Mouse (Mus musculus) left cerebral cortex, adult 2 months (tissue): ENCODE data around the gene Sema3b. TPM values are rescaled to one million over a fixed set of nuclear protein-coding genes. Genes with fewer than 3 reads are reported as not detected.

Experiments
- DNase-seq, 2 experiments: peaks; one replicate each; pipeline ENCODE4 v3.0.0; 2021 to 2022; ENCODE audit warnings: low spot score in 2 of 2, mixed read lengths in 1 of 2; ENCODE audit errors: extremely low spot score in 1 of 2
- H3K27ac ChIP-seq: fragments of 200-600 bp; 2 replicates; pipeline ENCODE4 v1.8.1; 2022
- H3K4me3 ChIP-seq: fragments of 200-600 bp; 2 replicates; pipeline ENCODE4 v1.8.1; 2022
- CTCF ChIP-seq: fragments of 200-600 bp; IDR thresholded peaks from 2 replicates; pipeline ENCODE4 v1.8.1; 2022; ENCODE audit warnings: antibody characterized with exemption, mild to moderate bottlenecking, moderate library complexity
- intact Hi-C: fragments of 180-260 bp; cut with DNase I; formaldehyde crosslinking; loops from one replicate; pipeline ENCODE4 v1.15.1; 2025
- total RNA-seq, 2 experiments: library from RNA; stranded (reverse); gene quantifications; 2 replicates each; pipeline ENCODE4 v1.2.3; 2021

The Sema3b gene
- total RNA-seq, 2 experiments from 2014 or later: 3.3 to 4.1 TPM

DNA sequence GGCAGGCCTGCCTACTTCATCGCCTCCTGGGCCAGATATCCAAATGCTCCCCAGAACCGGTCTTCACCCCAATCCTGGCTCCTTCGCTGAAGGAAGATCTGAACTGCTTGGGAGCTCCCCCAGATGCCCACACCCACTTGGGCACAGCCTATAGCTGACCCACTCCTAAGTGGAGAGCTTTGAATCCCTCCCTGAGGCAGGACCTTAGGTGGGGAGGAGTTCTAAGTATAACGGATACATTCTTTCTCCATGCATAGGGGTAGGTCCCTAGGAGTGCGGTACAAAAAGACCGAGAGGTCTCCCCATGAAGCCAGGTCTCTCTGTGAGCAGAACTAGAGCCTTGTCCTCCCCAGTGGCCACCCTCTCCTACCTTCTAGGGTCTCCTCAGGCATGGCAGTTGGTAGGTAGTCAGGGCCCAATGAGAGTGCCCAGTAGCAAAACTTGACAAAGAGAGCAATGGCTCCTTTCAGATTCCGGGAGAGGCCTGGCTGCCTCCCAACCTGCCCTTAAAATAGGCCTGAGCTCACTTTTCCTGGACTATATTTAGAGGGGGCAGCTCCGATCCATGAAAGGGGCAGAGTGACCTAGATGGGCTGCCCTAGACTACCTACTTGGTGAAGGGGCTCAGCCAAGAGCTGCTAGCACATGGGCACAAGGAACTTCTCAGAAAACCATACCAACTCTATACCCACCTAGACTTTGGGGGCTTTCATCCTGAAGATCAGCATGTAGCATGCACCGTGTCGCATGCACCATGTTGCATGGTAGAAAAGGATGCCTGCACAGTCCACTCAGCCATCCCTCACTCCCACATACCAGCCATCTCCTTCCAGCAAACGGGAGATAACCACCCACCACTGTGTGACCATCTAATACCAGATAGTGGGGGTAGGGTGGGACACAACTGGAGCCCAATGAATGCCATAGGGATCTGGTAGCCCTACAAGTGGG lies 12.1 kb downstream of the Sema3b start:
- TF ChIP-seq CTCF: no peak
- no peak overlapping the region for H3K4me3 ChIP-seq
- no peak for DNase-seq
- intact Hi-C loops: no loop called here
- H3K27ac ChIP-seq: no peak overlapping the region

DNA sequence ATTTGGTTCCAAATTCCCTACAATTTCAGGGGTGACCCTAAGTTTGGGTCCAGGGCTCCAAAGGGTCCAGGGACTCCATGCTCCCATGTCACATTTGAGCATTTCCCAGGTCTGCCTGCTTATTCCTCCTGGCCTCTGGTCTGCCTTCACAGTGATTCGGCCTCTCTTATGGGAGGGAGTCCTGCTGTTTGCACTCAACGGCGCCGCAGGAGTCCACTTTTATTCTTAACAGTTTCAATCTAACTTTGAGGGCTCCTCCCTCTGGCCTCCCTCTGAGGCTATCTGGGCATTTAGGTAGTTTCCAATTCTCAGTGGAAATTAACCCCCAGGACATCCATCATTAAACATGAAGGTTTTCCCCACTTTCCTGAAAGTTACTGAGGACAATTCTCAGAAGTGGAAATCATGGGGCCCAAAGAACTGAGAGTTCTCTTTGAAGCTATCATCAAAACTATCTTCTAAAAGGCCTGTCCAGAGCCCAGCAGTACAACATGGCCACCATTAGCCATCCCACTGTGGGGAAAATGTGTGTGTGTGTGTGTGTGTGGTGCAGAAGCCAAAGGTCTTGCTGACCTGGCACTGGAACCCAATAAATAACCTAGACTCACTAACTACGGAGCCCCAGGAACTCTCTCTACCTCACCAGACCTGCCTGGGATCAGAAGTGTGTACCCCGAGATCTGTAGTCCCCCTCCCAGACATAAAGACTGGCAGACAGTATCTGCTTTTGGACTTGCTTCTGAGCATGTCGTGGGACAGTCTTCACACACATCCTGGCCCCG lies 14.6 kb downstream of the Sema3b start:
- H3K4me3 ChIP-seq: no peak overlapping the region
- no peak overlapping the region for H3K27ac ChIP-seq
- DNase-seq: no peak
- intact Hi-C loops: no loop called here
- no peak for TF ChIP-seq CTCF

DNA sequence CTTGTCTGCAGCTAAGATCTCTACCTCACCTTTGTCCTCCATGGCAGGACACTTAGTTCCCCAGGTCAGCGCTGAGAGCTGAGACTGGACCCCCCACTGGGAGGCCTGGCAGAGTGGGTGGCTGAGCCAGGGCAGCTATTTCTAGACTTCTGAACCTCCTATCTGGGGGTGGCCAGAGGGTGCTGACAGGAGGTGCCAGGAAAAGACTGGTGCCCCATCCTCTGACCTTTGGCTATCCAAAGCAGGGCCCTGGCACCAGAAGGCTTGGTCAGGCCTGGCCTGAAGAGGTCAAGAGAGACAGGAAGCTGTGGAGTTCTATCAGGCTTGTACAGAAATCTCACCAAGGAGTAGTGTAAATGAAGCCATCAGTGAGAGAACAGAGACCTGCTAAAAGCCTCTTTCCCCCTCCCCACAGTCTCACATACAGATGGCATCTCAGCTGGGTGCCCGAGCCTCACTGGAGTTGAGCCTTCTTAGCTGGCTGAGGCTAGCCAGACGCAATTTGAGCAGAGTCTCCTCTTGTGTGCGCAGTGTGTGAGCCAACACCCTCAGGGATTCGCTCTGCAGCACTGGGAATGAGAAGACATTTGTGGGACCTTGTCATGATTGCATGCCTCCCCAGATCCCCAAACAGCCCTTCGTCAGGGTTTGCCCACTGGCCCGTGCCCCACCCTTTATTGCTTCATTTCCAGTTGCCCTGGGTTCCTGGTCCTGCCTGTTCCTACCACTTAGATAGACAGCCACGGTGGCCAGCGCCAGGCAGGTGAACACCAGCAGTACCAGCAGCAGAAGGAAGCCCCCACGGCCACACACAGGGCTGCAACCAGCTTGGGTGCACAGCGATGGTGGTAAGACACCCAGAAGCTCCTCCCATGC lies 15.7 kb downstream of the Sema3b start:
- no peak overlapping the region for H3K4me3 ChIP-seq
- no peak for DNase-seq
- no peak for TF ChIP-seq CTCF
- intact Hi-C loops: no loop called here
- H3K27ac ChIP-seq: no peak overlapping the region

DNA sequence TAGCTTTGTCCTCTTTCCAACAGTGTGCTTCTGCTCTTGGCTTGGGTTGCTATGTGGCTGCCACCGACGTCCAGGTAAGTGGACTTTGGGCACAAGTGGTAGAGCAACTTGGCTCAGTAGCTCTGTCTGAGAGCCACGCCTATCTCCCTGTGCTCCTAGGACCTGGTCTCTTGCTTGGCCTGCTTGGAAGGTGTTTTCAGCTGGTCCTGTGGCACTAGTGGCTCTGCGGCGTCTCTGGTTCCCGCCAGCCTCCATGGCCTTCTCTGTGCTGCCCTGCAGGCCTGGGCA lies 18.3 kb downstream of the Sema3b start:
- no peak for TF ChIP-seq CTCF
- no peak overlapping the region for H3K4me3 ChIP-seq
- no peak for DNase-seq
- H3K27ac ChIP-seq: no peak overlapping the region
- intact Hi-C loops: no loop called here

DNA sequence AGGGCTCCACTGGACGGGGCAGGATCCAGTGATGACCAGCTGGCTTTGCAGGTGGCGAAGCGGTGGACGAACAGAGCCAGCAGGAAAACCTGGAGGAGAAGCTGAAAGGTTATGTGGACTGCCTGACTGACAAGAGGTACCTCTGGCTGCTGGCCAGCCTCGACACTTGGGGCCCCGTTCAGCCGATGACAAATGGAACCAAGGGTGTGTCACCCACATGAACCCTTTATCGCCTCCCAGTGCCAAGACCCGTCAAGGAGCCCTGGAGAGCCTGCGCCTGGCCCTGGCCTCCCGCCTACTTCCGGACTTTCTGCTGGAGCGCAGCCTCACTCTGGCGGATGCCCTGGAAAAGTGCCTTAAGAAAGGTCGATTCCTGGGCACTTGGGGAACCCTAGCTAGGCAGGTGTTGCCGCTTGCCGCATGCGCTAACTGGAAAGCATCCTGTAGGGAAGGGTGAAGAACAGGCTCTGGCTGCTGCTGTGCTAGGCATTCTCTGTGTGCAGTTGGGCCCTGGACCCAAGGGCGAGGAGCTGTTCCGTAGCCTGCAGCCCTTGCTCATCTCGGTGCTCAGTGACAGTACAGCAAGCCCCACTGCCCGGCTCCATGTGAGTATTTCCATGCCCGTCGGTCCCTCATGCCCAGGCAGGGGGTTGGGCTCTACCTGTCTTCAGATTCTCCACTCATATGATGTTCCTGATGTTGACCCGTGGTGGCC lies 18.8 kb downstream of the Sema3b start:
- no peak overlapping the region for H3K4me3 ChIP-seq
- no peak for TF ChIP-seq CTCF
- DNase-seq: no peak
- intact Hi-C loops: no loop called here
- H3K27ac ChIP-seq: no peak overlapping the region

DNA sequence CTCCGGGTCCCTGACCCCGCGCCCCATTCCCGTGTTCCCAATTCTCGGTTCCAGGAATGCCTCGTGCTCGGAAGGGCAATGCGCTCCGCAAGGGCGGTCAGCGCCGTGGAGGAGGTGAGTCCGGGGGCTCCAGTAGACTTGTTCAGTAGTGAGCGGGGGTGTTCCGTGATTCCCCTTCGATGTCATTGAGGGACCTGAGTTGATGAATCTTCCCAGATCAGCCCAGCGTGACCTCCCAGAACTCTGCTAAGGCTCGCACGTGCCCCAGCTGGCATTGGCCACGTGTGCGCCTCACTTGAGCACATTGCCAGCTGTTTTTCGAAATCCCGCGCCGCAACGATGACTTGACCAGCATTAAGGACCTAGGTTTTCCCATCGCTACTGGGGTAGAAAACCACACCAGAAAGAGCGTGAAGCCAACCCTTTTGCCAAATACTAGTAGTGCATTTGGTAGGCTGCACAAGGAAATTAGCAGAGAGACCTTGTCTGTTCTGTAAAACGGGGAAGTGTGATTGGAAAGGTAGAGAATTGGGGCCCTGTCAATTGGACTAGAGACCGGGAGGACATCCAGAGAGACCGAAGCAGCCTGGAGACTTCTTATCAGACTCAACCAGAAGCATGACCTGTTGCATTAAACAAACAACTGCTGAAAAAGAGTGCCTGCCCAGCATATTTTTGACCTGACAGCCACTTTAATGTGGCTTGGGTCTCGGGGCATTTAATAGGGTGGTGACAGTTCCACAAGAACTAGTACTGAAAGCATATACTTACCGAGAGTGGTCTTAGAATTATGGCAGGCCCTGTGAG lies 21.0 kb downstream of the Sema3b start:
- Histone ChIP-seq H3K4me3 (peak overlapping the region; percentile 81), H3K27ac (peak overlapping the region; percentile 70)
- intact Hi-C loops: loop anchor here (1.0 kb wide), 1 partner anchor 24 kb away; no protein-coding TSS in a partner anchor
- TF ChIP-seq CTCF: no peak
- peak in 1 of 2 experiments; percentile 31 for DNase-seq

DNA sequence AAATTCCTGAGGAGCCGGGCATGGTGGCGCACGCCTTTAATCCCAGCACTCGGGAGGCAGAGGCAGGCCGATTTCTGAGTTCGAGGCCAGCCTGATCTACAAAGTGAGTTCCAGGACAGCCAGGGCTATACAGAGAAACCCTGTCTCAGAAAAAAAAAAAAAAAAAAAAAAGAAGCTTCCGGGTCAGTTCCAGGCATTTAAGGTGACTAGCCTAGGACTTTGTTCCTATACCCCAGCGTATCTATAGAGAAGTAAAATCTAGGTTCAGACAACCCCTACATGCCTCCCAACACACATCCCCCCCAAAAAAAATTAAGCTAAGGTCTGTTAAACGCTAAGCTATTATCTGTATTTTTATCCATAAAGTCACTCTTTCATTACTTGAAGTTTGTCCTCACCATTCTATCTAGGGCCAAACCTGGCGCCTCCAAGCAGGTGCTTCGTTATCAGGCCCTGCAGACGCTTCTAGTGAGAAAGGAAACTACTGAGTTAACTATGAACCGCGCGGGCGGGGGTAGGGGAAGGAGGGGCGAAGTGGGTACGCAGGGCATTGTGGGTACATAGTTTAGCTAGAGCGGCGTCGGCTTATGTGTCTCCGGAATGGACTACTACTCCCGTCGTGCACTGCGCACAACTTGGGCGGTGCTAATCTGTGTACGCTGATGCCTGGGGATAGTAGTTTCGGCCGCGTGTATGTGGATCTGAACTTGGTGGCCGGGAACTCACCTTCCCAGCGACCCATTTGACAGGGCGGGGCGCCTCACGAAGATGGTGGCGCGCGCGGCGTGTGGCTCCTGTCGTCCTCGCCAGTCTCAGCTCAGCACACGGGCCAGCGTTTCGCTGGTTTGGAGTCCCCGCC lies 21.8 kb downstream of the Sema3b start, which contains the start of gene Ifrd2:
Ifrd2 (plus strand) TSS at position 669 of the 859 bp plus-strand sequence.
- peak; percentile 95 to 97 for DNase-seq
- no peak for TF ChIP-seq CTCF
- Histone ChIP-seq H3K27ac (peak within 1 kb of the TSS; percentile 70), H3K4me3 (peak within 1 kb of the TSS; percentile 81)
- intact Hi-C loops: loop anchor here (1.0 kb wide), 1 partner anchor 25 kb away; no protein-coding TSS in a partner anchor

DNA sequence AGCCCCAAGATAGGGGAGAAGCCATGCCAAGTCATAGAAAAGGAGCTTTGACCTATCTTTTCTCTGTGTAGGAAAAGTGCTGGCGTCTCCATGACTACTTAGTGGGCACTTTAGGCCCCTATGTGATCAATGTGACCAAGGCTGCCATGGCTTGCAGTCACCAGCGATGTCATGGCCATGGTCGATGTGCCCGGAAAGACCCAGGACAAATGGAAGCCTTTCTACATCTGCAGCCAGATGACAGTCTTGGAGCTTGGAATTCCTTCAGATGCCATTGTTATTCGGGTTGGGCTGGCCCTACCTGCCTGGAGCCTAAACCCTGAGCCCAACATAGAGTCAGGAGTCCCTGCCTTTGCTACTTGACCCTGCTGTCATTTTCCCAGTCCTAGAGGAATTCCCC lies 22.5 kb downstream of the Sema3b start:
- DNase-seq: no peak
- no peak for TF ChIP-seq CTCF
- intact Hi-C loops: no loop called here
- H3K4me3 ChIP-seq: no peak overlapping the region
- no peak overlapping the region for H3K27ac ChIP-seq

DNA sequence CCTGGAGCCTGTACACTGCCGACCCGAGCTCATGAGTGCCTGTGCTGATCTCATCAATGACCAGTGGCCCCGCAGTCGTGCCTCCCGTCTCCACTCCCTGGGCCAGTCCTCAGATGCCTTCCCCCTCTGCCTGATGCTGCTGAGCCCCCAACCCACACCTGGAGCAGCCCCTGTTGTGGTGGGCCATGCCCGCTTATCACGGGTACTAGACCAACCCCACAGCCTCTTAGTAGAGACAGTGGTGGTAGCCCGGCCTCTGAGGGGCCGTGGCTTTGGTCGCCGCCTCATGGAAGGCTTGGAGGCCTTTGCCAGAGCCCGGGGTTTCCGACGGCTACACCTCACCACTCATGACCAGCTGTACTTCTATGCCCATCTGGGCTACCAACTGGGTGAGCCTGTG lies 25.9 kb downstream of the Sema3b start:
- no peak overlapping the region for H3K27ac ChIP-seq
- no peak for TF ChIP-seq CTCF
- no peak overlapping the region for H3K4me3 ChIP-seq
- no peak for DNase-seq
- intact Hi-C loops: no loop called here
